Mouse (Mus musculus) spleen, postnatal 14 days (tissue): ENCODE data around the gene Rhox7b.
"Not testable (repeated sequence)": the region's sequence is repeated elsewhere in the genome, so short reads cannot be mapped to it uniquely, and the experiment has no call there.

Experiments
- DNase-seq, 2 experiments: peaks; one replicate each; pipeline ENCODE4 v3.0.0; 2021 to 2022; ENCODE audit warnings: low spot score in 2 of 2

The Rhox7b gene

GRCm38 (mm10) chrX:37897132-37897531 lies at the start of gene Rhox7b:
Gene Rhox7b (minus strand): TSS chrX:37897232.
- not testable (repeated sequence) for DNase-seq

- DNase-seq: no peak
These were observed 19.3 kb upstream of the Rhox7b start for GRCm38 (mm10) chrX:37916311-37916710.

DNA sequence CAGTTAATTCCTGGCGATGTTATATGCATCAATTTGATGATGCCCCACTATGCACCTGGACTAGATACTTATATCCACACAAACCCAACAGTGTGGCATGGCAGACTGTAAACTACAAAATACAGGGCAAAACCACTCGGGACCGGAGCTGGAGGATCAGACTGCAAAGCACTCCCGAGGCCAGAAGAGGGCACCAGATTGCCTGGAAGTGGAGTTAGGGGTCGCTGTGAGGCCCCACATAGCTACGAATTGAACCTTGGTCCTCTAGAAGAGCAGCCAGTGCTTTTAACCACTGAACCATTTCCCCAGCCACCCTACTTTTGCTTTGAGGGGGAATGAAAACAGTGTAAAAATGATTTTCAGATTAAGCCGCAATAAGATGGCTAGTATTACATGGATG lies 11.5 kb upstream of the Rhox7b start:
- DNase-seq: no peak

DNA sequence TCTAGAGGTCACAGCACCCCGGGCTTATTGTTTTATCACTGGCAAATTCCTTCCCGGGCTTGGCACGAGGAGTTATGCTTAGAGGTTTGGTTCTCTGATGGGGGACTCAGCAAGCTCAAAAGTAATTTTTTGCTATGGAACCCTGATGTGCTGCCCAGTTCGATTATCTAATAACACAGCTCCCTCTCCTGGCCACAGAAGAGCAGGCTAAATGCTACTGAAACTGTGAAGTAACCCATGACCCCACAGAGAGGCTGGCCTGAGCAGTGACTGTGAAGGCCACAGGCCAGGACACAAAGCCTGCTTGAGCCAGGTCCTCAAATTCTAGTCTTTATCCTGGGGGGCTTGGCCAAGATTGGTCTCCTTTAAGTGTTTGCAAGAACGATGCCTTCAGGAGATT lies 6.7 kb upstream of the Rhox7b start:
- no peak for DNase-seq

DNA sequence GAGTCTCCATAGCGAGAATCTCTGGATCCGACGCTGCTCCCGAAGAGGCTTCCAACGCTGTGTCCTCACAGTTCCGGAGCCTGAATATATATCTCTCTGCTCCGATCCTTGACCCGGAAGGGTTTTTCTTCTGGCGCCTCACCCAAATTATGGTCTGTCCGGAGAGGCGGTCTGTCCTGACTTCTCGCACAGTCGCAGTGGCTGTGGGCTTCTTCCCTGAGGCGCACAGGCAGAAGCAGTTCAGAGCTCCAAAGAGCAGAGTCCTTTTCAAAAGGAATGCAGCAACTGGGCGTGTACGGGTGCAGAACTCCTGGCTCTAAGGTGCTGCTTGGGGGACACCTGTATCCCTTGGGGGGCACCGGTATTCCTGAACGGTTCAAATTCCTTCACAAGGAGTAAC lies 4.6 kb upstream of the Rhox7b start, which contains the start of gene Rhox9:
Gene Rhox9, minus strand, starts transcription at position 101 of the 400 bp plus-strand sequence.
- not testable (repeated sequence) for DNase-seq

DNA sequence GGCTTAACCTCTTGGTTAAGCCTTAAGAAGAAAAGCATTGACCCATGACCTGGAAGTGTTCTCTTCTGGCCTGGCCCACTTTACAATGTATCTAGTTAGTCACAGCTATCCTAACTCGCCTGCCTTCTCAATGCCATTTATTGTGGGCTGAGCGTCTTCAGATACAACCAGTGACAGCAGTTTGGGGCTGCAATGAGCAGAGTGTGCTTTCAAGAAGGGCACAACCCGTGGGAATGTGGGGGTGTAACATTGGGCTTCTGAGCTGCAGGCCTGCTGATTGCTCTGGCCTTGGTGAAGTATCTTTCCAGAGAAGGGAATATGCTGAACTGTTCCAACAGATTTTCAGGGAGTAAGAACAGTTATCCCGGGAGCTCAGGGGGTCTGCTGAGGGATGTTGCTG lies 18.2 kb downstream of the Rhox7b start, which contains the start of gene Rhox8:
Gene Rhox8, minus strand, starts transcription at position 101 of the 400 bp plus-strand sequence.
- no peak for DNase-seq

DNA sequence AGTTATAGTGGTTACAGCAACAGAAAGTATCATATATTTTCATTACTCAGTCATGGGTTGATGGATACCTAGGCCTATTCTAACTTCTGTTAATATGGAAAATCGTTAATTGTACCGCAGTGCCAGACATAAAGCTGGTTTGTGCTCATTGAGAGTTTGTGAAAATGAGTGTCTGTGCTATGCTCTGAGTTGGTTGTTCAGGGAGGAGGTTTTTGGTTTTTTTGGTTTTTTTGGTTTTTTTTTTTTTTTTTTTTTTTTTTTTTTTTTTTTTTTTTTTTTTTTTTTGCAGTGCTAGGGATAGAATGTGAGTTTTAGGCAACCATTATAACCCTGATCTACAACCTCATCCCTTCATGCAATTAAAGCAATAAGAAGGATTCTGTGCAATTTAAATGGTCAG lies 25.4 kb downstream of the Rhox7b start:
- no peak for DNase-seq
